Mouse (Mus musculus) kidney, adult 8-10 months (tissue): ENCODE measurements around the gene Ift43.

Experiments used
- DNase-seq, 2 experiments: peaks; one replicate each; pipeline ENCODE4 v3.0.0; 2022

The Ift43 gene

DNA sequence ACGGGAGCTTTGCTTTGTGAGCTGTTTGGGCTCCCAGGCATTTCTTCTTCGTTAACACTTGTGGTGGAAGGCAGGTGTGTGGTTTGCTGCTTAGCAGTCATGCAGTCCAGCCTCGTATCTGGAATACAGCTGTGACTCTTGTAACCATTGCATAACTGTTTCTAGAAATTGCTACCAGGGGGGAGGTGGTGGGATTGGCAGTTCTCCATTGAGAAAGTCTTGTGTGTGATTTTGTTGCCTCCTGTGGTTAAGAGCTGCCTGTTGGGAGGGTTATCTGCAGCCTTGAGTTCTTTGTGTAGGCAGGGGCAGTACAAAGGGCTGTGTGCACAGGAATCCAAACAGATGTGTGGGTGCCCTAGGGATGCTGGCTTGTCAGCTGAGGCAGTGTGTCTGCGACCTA is 53.4 kb downstream of the Ift43 start:
- no peak for DNase-seq

DNA sequence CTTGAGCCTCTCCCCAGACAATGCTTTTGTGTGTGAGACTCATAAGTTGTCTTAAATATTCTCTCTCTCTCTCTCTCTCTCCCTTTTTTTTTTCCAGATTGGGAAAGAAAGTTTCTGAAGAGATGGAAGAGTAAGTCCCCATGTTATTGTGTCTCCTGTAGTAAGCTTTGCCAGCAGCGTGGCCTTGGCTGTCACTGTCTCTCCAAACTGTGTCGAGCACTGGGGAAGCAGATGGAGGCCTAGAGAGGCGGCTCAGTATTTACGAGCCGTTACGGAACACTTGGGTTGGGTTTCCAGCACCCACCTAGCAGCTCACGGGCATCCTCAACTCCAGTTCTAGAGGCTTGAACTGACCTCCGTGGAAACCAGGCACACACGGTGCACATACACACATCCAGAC is 56.4 kb downstream of the Ift43 start:
- no peak for DNase-seq

DNA sequence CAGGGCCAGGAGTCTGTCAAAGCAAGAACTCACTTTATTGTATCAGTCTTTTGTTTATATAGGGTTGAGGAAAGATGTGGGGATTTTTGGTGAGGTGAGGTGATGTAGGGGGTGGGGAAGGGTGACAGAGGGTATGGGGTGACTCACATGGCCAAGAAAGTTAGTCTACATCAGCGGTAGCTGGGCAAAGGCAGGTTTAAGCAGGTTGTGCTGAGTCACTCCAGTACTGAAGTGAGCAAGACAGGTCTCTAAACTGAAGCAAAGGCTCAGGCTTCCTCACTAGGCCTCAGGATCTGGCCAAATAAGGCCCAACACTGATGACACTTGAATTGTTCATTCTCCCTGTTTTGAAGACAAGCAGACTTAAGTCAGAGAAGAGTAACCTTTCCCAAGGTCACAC is 60.0 kb downstream of the Ift43 start:
- no peak for DNase-seq

DNA sequence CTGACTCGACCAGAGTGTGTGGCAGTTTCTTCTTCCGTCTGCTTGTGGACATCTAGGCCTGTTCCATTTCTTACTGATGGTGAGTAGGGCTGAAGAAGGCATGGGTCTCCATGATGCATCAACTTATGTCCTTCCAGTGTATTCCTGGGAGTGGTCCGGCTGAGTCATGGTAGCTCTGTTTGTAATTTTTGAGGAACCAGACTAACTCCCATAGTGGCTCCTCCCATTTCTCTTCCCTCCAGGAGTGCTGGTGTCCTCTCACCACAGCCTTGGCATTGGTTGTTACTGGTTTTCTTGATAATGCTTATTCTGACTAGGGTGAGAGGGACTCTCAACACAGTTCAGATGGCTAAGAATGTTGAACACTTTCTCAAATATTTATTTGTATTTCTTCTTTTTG is 63.9 kb downstream of the Ift43 start:
- DNase-seq = no peak

DNA sequence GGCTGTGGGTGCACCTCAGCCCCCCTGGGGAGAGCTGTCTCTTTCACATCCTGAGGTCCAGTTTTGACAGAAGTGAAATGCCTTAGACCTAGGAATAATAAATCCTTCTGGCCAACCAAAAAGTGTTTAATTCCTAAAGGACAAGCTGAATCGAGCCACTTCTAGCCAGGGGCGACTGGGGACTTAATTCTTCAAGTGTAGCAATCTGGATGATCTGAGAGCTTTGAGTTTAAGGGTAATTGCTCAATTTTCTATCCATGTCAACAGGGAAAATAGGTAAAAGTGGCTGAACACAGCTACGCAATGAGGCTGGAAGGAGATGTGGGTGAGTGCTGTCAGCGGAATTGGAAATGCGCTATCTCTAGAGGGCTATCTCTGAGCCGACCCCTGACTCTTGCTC is 65.9 kb downstream of the Ift43 start:
- no peak for DNase-seq

DNA sequence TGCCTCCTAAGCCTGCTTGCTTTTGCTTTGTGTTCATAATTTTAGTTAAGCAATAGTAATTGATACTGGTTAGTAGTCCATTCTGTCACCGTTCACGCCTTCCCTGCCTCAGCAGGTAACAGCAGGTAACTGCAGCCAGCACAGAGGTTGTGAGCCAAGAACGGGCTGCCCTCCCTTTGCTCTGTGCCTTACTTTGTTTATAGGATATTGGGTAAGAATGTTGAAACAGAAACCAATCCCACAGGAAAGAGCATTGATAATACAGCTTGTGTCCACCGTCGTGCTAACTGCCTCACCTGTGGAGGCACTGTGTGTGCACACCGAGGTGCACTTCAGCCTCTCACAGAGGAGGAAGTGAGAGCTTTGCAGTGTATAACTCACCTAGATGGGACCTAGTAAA is 66.7 kb downstream of the Ift43 start:
- no peak for DNase-seq

DNA sequence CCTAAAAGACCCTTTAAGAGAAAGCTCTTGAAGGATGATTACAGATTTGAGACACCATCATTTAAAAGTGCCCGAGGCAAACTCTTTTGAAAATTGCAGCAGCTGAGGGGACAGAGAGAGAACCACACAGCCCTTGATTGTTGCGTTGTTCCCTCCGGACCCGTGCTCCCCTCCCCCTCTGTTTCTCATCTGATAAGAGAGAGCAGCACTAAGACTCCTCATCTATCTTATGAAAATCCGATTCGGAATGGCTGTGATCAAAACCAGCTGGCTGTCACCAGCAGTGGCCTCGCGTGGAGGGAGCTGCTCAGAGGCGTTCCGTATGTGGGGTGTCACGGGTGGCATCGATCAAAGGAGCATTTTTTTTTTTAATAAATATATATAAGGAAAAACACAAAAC is 69.6 kb downstream of the Ift43 start:
- DNase-seq = no peak

DNA sequence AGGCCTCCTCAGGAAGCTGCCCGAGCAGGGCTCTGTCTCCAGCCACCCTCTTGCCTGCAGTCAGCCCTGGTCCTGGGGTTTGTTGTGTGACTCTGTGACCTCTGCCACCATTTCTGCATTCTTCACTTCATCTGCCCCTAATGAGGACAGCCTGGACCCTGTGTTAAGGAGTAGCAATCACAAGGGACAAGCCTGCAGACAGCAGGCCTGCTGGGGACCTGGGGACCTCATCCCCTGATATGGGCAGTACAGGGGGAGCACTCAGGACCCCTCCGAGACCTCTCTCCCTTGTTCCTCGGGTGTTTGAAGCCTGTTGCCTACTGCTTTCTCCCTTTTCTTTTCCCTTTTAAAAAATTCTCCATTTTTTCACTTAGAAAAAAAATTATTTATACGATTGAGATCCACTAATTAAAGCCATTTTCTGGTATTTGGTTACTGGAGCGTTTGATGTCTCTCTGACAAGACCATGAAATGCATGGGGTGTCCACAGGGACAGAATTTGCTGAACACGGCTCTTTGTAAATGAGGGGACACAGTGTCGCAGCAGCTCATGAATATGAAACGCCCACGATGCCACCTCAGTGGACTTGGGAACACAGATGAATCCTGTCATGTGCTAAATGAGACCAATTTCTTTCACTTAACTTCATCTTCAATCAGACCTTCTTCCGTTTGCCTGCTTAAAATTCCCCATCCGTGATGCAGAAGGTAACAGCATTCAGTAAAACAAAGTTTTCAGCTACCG is 71.0 kb downstream of the Ift43 start:
- no peak for DNase-seq

DNA sequence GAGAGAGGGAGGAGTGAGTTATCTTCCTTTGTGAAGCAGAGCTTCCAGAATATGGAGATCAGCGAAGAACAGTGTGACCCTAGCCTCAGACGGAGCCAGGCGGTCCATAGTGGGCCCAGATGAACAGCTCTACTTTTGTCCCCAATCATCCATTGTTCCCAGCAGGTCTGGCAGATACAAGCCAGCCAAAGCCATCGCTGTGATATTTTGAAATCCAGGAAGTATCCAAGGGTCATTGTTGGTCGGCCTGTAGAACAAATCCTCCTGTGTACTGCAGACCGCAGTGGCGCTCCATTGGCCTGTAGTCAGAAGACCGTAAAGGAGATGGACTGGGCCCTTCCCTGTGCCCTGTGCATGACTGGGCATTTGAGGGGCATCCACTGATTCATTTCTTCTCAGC is 72.8 kb downstream of the Ift43 start:
- DNase-seq = no peak

DNA sequence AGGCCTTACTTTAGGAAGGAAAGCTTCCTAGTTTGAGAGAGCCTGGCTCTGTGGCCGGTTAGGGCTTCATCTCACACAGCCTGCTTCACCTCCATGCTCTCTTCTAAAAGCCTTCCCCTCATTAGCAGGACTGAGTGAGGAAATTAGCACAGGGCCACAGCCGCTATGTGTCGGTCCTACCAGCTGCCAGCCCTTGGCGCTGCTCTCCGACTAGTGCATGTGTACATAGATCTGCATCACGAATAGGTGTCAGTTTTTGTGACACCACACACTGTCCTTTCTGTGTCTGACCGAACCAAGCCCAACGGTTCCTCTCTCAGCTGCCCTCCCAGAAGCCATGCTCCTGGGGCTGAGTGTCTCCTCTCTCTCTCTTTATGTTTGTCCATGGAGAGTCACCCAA is 74.8 kb downstream of the Ift43 start:
- no peak for DNase-seq

DNA sequence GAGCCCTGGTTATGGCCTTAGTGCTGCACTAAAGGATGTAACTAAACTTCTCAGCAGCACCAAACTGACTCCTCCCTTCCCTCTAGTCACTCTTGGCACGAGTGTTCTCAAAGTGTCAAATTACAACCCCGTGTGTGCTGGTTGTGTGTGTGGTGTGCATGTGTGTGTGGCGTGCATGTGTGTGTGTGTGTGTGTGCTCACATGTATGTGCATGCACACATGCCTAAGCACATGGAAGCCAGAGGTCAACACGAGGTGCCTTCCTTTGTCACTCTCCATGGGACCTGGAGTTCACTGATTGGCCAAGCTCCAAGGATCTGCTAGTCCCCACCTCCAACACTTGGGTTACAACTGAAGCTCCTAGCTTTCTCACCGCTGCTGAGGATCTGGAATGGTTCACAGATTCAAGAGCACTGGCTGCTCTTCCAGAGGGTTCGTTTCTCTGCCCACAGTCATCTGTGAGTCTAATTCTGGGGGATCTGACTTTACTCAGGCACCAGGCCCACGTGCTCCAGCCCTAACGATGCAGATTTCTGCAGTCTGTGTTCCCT is 75.6 kb downstream of the Ift43 start:
- DNase-seq = no peak

DNA sequence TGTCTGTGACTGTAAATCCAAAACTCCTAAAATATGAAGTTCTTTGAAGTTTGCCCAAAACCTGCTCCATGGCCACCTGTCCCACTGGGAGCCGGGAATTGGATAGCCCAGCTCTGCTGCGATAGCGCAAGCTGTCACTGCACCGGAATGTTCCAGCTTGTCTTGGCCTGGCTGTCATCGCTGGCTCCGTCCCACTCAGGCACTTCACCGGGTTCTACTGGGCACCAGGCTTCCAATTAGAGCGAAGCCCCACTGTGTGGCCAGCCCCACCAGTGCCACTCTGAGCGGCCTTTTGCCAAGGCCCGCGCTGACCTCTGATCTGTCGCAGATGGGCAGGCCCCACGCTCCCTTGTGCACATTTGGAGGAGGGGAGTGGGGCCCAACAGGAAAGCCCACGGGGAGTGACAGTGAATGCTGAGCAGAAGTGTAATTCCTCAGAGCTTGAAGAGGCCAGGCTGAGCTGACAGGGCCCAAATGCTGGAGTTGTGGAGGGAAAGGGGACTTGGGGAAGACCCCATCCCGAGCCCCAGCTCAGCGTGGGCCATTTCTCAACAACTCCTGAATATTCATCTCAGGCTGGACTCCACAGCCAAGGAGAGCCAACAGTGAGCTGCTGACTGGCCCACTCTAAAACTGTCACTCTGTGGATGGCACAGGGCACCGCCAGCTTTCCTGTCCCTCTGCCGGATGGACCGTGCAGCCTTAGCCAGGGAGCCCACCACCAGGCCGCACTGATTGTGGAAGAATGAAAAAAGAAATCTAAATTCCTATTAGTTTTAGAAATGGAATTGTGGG is 76.5 kb downstream of the Ift43 start:
- no peak for DNase-seq

DNA sequence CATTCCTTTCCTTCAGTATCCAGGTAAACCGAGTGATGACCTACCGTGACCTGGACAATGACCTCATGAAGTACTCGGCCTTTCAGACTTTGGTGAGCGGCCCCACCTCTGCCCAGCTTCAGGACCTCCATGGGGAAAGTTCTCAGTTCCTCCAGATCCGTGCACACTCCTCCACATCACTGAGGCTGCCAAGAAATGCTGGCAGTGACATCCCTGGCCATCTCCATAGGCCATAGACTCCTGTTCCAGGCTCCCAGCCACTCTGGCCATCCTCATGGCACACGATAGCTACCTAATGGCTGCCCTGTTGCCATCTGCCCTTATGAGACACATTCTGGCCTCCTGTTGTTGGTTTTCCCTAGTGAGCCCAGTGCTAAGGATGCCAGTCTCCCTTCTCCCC is 79.1 kb downstream of the Ift43 start:
- no peak for DNase-seq

DNA sequence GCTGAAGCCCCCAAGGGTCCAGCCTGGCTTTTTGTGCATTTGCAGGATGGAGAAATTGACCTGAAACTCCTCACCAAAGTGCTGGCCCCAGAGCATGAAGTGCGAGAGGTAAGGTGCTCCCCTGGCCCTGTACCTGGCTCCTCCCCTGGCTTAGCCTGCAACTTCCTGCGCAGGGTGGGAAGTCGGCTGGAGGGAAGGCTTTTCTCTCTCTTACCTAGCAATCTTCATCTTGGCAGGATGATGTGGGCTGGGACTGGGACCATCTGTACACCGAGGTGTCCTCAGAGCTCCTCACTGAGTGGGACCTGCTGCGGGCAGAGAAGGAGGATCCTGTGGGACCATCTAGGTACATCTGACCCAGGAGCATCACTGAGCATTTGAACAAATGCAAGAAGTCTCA is 79.6 kb downstream of the Ift43 start:
- DNase-seq = no peak

DNA sequence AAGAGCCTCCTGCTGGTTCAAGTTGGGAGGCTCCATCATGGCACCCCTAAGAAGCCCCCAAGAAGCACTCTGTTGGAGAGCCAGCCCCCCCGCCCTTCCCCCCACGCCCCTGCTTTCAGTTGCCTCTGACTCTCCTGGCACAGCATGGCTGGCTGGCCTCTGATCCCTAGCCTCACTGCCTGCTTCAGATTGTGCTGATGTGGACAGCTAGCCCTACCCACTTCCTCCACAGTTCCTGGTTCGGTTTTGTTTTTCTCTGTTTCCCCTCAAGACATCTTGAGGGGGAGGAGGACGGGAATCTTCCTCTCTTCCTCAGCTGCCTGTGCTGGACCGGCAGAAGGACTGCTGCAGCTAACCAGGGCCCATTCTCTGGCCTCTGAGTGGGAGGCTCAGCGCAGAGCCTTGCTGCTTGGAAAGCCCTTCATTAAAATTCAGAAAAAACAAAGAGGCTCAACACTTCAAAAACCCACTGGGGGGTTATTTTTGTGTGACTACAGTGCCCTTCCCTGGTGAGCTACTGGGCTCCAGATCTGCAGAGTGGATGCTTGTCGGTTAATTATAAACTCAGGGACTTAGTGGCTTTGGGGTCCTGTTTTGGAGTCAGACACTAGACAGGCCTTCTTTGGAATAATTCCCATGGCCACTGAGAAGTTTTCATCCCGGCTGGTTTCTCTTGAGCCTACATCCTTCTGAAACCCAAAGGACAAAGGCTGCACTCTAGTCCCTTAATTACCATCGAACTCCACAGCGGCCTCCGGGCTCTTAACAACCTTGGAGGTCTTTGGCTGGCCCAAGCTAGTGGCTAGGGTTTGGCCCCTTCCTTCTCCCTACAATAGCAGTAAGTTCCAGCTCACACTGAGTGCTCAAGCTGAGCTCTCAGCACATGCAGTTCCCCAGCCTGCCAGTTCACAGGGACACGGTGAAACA is 80.8 kb downstream of the Ift43 start:
- no peak for DNase-seq

DNA sequence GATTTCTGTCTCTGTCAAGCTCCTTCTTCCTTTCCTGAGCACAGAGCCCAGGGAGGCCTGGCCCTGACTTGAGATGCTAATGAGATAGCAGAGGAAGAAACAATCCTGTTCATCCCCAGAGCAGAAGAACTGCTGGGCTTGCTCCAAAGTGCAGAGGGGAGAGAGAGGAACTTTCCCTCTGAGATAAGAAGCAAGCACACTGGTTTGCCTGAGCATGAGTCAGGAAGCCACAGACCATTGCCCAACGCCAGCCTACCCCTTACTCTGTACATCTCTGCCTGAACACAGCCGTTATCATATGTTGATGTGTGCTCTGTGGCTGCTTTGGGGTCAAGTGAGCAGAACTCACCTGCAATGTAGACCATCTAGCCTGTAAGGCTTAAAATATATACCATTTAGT is 83.9 kb downstream of the Ift43 start:
- no peak for DNase-seq

DNA sequence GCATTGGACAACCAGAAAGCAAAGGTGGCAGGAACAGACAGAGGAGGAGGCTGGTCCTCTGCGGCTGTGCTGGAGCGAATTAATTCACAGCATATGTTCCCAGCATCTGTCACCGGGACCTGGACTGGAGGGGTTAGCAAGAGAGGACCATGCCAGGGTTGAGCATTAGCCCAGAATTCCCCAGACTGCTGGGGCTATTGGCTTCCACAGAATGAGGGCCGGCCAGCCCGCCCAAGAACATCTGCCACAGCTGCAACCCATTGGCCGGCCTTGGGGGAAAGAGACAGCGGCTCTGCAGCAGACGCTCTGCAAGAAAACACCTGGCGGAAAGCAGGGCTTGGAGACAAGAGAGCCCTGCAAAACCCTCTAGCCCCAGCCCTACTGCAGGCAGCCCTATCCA is 84.7 kb downstream of the Ift43 start:
- no peak for DNase-seq

DNA sequence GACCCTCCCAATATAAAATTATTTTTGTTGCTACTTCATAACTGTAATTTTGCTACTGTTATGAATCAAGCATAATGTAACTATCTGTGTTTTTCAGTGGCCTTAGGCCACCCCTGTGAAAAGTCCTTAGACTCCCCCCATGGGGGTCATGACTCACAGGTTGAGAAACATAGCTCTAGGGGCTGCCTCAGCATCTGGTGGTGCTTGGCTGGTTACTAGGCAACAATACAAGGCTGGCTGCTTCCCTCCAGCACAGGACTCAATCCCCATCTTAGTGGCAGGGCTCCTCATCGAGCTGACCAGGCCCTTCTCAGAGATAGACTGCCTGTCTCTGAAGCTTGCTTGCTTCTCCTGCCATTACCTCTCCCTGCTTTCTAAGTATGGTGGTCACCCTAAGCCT is 86.4 kb downstream of the Ift43 start:
- DNase-seq = no peak

DNA sequence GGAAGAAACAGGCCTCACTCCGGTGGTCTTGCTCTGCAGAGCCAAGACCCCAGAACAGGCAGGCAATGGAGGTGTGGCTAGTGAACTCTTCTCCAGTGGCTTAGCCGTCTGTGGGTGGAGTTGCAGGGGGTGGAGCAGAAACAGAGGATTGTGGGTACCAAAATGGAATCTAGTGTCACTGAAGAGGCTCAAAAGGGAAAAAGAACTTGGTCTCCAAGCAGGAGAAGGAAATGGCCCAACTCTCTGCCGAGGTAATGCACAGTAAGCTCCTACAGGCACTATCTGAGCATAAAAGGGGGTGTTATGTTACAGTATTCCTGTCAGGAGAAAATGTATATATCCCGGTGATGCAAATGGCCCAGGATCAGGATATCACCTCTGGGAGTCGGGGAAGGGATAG is 86.9 kb downstream of the Ift43 start:
- DNase-seq = no peak

DNA sequence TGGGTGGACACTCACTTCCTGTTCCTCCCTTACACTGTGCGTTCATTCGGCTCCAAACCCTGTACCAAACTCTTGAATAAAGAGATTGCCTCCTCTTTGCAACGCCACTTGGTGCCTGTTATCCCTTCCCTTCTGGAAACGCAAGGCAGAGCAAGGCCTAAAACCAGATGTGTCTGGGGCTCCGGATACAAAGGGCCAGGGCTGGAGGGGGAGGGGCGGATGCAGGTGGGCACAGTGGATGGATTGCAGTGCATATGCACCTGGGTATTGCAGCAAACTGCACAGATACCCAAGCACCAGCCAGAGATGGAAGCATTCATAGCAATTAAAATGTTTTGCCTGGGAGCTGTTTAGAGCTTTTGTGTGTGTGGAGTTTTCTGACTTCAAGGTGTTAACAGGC is 91.0 kb downstream of the Ift43 start:
- DNase-seq = no peak

DNA sequence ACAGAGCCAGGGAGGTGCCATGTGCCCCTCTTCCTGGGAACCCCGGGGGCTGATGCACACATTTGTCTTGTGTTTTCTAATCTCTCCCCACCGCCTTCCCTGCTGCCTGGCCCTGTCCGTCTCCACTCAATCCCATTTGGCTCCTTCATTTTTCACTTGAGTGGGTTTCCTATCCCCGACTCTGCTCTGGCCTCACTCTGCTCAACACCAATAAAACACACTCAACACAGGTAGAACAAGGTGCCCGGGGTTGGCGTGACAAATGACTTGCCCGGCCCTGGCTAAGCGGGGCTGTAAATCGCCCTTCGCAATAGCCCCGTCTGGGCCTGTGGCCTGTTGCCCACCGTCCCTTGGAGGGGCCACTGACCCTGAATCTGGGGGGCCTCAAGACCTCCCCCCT is 92.0 kb downstream of the Ift43 start:
- no peak for DNase-seq

DNA sequence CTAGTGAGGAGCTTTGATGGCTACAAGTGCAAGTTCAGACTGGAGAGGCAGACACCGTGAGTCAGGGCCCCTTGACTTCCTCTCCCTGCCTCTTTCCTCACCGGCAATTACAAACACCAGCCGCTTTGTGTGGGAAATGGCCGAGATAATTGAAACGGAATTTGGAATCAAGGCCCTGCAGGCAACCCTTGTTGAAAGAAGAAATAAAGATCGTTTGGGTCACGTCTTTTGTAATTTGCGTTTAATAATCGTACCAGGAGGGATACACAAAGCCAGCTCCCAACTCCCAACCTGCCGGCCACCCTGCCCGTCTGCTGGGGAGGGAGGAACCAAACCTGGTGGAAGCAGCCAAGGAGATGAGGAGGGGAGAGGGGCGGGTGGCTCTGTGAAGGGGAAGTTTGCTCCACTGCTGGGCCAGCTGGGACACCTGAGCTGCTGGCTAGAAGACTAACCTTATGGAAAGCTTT is 93.2 kb downstream of the Ift43 start:
- no peak for DNase-seq

DNA sequence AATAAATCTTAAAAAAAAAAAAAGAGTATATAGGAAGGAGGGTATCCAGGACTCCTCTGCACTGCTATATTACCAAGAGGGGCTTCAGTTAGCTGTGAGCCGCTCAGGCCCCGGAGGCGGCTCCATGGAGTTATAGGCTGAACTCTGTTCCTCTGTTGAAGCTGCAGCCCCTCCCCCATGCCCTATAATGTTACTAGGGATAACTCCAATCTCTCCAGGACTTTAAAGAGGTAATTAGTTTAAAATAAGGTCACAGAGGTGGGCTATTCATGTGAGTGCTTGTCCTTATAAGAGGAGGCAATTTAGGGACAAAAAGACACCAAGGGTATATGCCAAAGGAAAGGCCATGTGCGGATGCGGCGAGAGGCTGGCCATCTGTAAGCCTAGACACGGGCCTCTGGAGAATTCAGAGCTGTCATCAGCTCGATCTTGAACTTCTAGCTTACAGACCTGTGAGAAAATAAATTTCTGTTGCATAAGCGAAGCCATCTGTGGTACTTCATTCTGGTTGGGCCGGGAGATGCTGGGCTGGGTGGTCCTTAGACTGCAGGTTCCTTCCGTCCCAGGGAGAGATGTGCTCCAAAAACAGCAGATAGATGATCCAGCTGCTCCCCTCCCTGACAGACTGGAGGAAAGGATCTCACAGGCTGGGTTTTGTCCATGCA is 94.5 kb downstream of the Ift43 start:
- no peak for DNase-seq
